Mouse (Mus musculus) E14TG2a.4 (cell line): ENCODE measurements around the gene Neo1.
"Not testable (repeated sequence)": the region's sequence is repeated elsewhere in the genome, so short reads cannot be mapped to it uniquely, and the experiment has no call there.

Experiments used
- CTCF ChIP-seq: conservative IDR thresholded peaks from 2 replicates; pipeline ENCODE4 v1.5.1; 2014; ENCODE audit warnings: low read length
- NANOG ChIP-seq: IDR thresholded peaks from 2 replicates; pipeline ENCODE4 v1.6.1; 2014; ENCODE audit warnings: borderline replicate concordance, low read length, mixed read lengths

DNA sequence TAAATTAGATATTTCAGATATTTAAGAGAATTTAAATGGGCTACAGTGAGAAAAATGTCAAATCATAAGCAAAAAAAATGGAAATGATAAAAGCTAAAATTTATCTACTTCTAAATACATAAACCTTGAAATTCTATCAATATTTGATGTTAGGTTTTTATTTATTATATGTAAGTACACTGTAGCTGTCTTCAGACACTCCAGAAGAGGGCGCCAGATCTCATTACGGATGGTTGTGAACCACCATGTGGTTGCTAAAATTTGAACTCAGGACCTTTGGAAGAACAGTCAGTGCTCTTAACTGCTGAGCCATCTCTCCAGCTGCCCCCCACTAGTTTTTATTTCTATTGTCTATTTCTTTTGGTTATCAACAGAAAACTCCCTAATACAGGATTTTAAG lies 65.1 kb downstream of the Neo1 start:
- TF ChIP-seq CTCF = peak; percentile 29
- not testable (repeated sequence) for TF ChIP-seq NANOG
